Mouse (Mus musculus): ENCODE measurements around the gene Zfp952. TPM values are rescaled to one million over a fixed set of nuclear protein-coding genes. Genes with fewer than 3 reads are reported as not detected.
A peak's percentile ranks its signal among the peaks of the same experiment; 100 is the strongest.
"Not testable (repeated sequence)": the region's sequence is repeated elsewhere in the genome, so short reads cannot be mapped to it uniquely, and the experiment has no call there.

The Zfp952 gene
- polyA plus RNA-seq, 1 experiment from 2014 or later, result 13.8 TPM

DNA sequence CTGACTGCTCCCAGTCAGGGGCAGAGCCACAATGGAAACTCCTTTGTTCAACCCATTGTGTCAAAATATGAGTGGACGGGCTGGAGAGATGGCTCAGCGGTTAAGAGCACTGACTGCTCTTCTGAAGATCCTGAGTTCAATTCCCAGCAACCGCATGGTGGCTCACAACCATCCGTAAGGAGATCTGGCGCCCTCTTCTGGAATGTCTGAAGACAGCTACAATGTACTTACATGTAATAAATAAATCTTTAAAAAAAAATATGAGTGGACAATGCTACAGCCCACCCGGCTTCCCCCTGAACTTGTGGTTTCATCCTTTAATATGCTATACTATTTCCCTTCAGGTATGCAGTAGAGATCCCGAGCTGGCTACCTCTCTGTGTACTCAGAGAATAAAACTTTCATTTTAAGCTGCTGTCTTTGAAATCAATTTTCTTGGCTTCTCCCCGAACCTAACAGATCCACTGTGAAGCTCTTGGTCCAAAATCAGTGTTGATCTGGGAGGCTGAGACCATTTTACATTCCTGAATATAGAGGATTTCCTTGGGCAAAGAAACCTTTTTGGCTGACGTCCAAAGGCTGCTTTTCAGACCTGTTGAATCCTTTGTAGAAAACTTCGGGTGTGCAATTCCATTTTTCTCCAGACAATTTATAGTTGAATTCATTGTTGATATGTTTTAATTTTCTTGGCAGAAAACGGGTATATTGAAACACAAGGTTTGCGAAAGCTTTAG, 797 bp upstream of the Zfp952 start:
- WGBS, result 75% methylated on average over 12 of the region's 12 CpGs
- DNase-seq (ENCODE audit: low spot score), result no peak
- H3K27ac ChIP-seq, result no peak overlapping the region; the same call in 1 of the 2 replicates

DNA sequence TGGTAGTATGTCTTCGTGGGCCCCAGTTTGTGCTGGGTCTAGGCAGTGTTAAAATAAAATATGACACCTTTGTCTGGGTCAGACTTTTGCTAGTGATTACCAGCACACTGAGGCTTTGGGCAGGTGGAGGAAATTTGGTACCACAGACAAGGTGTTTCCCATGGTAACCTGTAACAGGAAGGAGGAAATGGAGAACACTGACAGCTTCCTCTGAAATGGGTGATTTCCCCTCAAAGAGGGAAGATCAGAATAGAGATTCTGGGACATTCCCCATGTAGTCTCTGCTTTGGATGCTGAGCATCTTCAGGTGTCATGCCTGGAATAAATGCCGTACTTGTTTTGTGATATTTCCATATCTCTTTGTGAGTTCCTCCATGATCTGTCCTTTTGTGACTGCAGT, 5.6 kb downstream of the Zfp952 start:
- Histone ChIP-seq H3K4me1 (peaks cover 6% of the 10 kb centered on the region), H3K36me3 (peaks cover 71% of the 10 kb centered on the region), H3K4me3 (no peak overlapping the region), H3K27ac (no peak overlapping the region), H3K9me3 (replicated peaks) (0 out of 2 replicates have a peak, but pooled peaks cover 4% of the 10 kb centered on the region), H3K27me3 (ENCODE audit: low read depth, poor library complexity, severe bottlenecking) (no peaks in the 10 kb centered on the region)
- WGBS, result 88% methylated on average over 2 of the region's 2 CpGs
- no peak for DNase-seq (ENCODE audit: low spot score)

More for the DNA sequence above, 797 bp upstream of the Zfp952 start:
- H3K9me3 ChIP-seq (replicated peaks), result no peaks in the 10 kb centered on the region
- no peaks in the 10 kb centered on the region for H3K27me3 ChIP-seq (ENCODE audit: low read depth, poor library complexity, severe bottlenecking)
- H3K36me3 ChIP-seq, result peaks cover 28% of the 10 kb centered on the region
- peaks cover 9% of the 10 kb centered on the region for H3K4me1 ChIP-seq
- H3K4me3 ChIP-seq, result peak overlapping the region; percentile 80; the same call in 1 of the 2 replicates

DNA sequence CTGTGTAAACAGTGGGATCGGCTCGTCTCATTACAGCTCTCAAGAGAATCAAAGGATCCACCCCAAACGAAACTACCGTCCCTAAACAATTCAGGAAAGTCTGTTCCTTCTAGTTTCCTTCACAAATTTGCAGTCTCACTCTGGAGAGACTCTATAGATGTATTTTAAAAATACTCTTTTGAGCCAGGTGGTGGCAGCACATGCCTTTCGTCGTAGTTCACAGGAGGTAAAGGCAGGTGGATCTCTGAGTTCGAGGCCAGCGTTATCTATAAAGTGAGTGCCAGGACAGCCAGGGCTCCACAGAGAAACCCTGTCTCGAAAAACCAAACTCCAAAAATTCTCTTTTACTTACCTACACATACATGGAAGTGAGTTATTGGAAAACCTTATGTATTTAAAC, 15.4 kb downstream of the Zfp952 start:
- no peak for DNase-seq (ENCODE audit: low spot score)
- Histone ChIP-seq H3K9me3 (replicated peaks) (0 out of 2 replicates have a peak, but pooled peaks cover 1% of the 10 kb centered on the region), H3K4me3 (no peak overlapping the region), H3K27me3 (ENCODE audit: low read depth, poor library complexity, severe bottlenecking) (no peaks in the 10 kb centered on the region), H3K27ac (no peak overlapping the region), H3K4me1 (no peaks in the 10 kb centered on the region), H3K36me3 (peaks cover 24% of the 10 kb centered on the region)
- WGBS, result 55% methylated on average over 9 of the region's 9 CpGs

DNA sequence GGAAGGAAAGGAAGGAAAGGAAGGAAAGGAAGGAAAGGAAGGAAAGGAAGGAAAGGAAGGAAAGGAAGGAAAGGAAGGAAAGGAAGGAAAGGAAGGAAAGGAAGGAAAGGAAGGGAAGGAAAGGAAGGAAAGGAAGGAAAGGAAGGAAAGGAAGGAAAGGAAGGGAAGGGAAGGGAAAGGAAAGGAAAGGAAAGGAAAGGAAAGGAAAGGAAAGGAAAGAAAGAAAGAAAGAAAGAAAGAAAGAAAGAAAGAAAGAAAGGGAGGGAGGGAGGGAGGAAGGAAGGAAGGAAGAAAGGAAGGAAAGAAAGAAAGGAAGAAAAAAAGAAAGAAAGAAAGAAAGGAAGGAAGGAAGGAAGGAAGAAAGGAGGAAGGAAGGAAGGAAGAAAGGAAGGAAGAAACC, 27.5 kb downstream of the Zfp952 start:
- not testable (repeated sequence) for H3K4me3 ChIP-seq; H3K27ac ChIP-seq; H3K27me3 ChIP-seq (ENCODE audit: low read depth, poor library complexity, severe bottlenecking); DNase-seq (ENCODE audit: low spot score); H3K4me1 ChIP-seq
- Histone ChIP-seq H3K9me3 (replicated peaks) (peaks cover 36% of the 10 kb centered on the region), H3K36me3 (peaks cover 99% of the 10 kb centered on the region)

DNA sequence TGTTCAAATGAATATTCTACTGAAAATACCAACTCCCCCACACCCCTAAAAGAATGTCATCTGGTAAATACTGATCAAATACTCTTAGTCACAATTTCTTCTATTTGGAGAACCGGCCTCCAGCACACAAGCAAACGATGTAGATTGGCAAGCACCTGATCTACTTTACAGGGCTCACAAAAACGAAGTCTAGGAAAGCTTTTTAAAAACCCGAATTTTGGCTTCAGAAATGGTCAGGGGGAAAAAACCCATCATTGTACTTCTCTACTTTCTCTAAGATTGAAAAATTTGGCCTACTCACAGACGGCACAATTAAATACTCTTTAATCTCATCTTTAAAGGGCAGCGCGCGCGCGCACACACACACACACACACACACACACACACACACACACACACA, 39.4 kb downstream of the Zfp952 start:
- no peaks in the 10 kb centered on the region for H3K27me3 ChIP-seq (ENCODE audit: low read depth, poor library complexity, severe bottlenecking)
- peak overlapping the region; percentile 65 for H3K4me3 ChIP-seq
- H3K4me1 ChIP-seq, result no peaks in the 10 kb centered on the region
- no peak for DNase-seq (ENCODE audit: low spot score)
- peak overlapping the region; percentile 88 for H3K27ac ChIP-seq
- 19% methylated on average over 10 of the region's 10 CpGs for WGBS
- 0 out of 2 replicates have a peak, but pooled peaks cover 2% of the 10 kb centered on the region for H3K9me3 ChIP-seq (replicated peaks)
- H3K36me3 ChIP-seq, result peaks cover 34% of the 10 kb centered on the region

DNA sequence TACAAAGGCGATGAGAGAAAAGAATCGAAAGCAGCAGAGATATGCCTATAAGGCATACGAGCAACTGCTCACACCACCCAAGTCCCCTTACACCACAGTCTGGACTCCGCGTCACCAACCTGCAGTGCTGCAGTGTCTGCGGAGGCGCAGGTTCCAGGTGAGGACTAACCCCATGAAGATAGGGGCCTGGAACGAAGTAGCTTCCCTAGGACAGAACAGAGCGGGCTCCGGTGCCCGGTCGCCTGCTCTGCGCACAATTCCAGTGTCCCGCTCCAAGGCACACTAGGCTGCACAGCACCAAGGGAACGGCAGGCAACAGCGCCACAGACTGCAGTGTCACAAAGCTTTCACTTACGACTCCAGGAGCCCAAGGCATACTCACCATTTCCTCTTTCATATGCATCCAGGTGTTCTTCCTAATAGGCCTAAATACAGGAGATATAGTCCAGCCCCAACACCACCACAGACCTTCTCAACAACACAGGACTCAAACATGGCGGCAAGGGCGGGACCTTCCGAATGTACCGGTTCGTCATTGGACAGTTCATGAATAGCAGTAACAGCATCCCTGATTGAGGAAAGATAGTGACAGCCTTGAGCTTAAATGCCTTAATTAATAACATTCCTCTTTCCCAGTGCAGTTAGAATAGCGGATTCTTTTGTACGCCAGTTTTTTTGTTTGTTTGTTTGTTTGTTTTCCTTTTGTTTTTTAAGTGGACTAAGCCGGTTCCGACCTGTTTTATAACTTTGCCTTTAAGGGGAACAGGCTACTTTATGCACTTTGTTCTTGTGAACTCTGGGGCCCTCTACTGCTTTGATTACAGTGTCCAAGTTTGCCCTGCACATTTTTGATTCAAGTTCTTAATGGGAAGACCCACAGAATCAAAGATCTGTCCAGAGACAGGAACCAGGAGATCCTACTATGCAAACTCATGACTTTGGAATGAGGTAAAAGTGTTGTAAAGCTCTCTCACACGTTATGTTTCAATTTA, 40.3 kb downstream of the Zfp952 start, which contains the start of gene Zfp763:
Gene Zfp763 (minus strand): TSS at position 503 of the 992 bp plus-strand sequence.
- WGBS, result 4% methylated on average over 27 of the region's 27 CpGs
- H3K36me3 ChIP-seq, result peaks cover 26% of the 10 kb centered on the region

More for the DNA sequence above, 40.3 kb downstream of the Zfp952 start, which contains the start of gene Zfp763:
- Histone ChIP-seq H3K4me3 (peak within 1 kb of the TSS; percentile 65), H3K4me1 (no peaks in the 10 kb centered on the region), H3K27me3 (ENCODE audit: low read depth, poor library complexity, severe bottlenecking) (no peaks in the 10 kb centered on the region), H3K27ac (peak within 1 kb of the TSS; percentile 88), H3K9me3 (replicated peaks) (0 out of 2 replicates have a peak, but pooled peaks cover 2% of the 10 kb centered on the region)
- peak; percentile 81 for DNase-seq (ENCODE audit: low spot score)

Other genes with a start within 250 kb of the Zfp952 start
- gene Zfp871, start 204.8 kb upstream of the Zfp952 start, polyA plus RNA-seq (2016; fragmentation: Nextera tagmentation; extraction: Ambion mirVana), result 36.7 and 46.7 TPM in 2 replicates
- 2.8 and 4.4 TPM in 2 replicates for gene Zfp811, start 183.2 kb upstream of the Zfp952 start, polyA plus RNA-seq (2016; fragmentation: Nextera tagmentation; extraction: Ambion mirVana)
- 10.2 and 18.4 TPM in 2 replicates for gene Zfp799, start 162.9 kb upstream of the Zfp952 start, polyA plus RNA-seq (2016; fragmentation: Nextera tagmentation; extraction: Ambion mirVana)
- 6.5 and 7.6 TPM in 2 replicates for gene Zfp870, start 101.5 kb upstream of the Zfp952 start, polyA plus RNA-seq (2016; fragmentation: Nextera tagmentation; extraction: Ambion mirVana)
- not detected in 2 replicates for gene Cyp4f14, start 75.8 kb upstream of the Zfp952 start, polyA plus RNA-seq (2016; fragmentation: Nextera tagmentation; extraction: Ambion mirVana)
- 2.3 and 2.6 TPM in 2 replicates for gene Cyp4f13, start 45.7 kb upstream of the Zfp952 start, polyA plus RNA-seq (2016; fragmentation: Nextera tagmentation; extraction: Ambion mirVana)
- gene Zfp472, start 27.3 kb upstream of the Zfp952 start, polyA plus RNA-seq (2016; fragmentation: Nextera tagmentation; extraction: Ambion mirVana), result 12.2 and 13.7 TPM in 2 replicates
- 11.7 and 15.4 TPM in 2 replicates for gene Zfp763, start 40.3 kb downstream of the Zfp952 start, polyA plus RNA-seq (2016; fragmentation: Nextera tagmentation; extraction: Ambion mirVana)
- gene 4921501E09Rik, start 74.9 kb downstream of the Zfp952 start, polyA plus RNA-seq (2016; fragmentation: Nextera tagmentation; extraction: Ambion mirVana), result not detected in 2 replicates
- 5.9 and 8.6 TPM in 2 replicates for gene Zfp563, start 96.2 kb downstream of the Zfp952 start, polyA plus RNA-seq (2016; fragmentation: Nextera tagmentation; extraction: Ambion mirVana)
- gene Morc2b, start 146.6 kb downstream of the Zfp952 start, polyA plus RNA-seq (2016; fragmentation: Nextera tagmentation; extraction: Ambion mirVana), result 0.11 TPM in 1 of 2 replicates, not detected in the other
- not detected in 2 replicates for gene Olfr55, start 175.3 kb downstream of the Zfp952 start, polyA plus RNA-seq (2016; fragmentation: Nextera tagmentation; extraction: Ambion mirVana)
- not detected in 2 replicates for gene Olfr239, start 198.2 kb downstream of the Zfp952 start, polyA plus RNA-seq (2016; fragmentation: Nextera tagmentation; extraction: Ambion mirVana)
- gene Olfr1564, start 228.6 kb downstream of the Zfp952 start, polyA plus RNA-seq (2016; fragmentation: Nextera tagmentation; extraction: Ambion mirVana), result not detected in 2 replicates